Mouse (Mus musculus) forebrain, embryonic 10.5 days (tissue): ENCODE measurements around the gene Calhm2. TPM values are rescaled to one million over a fixed set of nuclear protein-coding genes. Genes with fewer than 3 reads are reported as not detected.

Source experiments
- DNase-seq: peaks from one replicate; pipeline ENCODE4 v3.0.0-alpha.2; 2017; ENCODE audit warnings: low spot score; ENCODE audit errors: extremely low spot score
- H3K27ac ChIP-seq: fragments of 300-500 bp; sonication (generic); 2 replicates; pipeline ENCODE4 v1.5.1; 2016; ENCODE audit warnings: mild to moderate bottlenecking
- H3K27me3 ChIP-seq: fragments of 300-500 bp; sonication (generic); 2 replicates; pipeline ENCODE4 v1.6.1; 2016; ENCODE audit warnings: mild to moderate bottlenecking; ENCODE audit not compliant: poor library complexity, severe bottlenecking
- H3K36me3 ChIP-seq: fragments of 300-500 bp; sonication (generic); replicated peaks from 2 replicates; pipeline ENCODE4 v1.6.1; 2016; ENCODE audit warnings: mild to moderate bottlenecking, moderate library complexity
- H3K4me1 ChIP-seq: fragments of 300-500 bp; sonication (generic); 2 replicates; pipeline ENCODE4 v1.6.1; 2016
- H3K4me3 ChIP-seq: fragments of 300-500 bp; sonication (generic); 2 replicates; pipeline ENCODE4 v1.5.1; 2016; ENCODE audit warnings: mild to moderate bottlenecking, moderate library complexity
- H3K9me3 ChIP-seq: fragments of 300-500 bp; sonication (generic); 2 replicates; pipeline ENCODE4 v1.6.1; 2016; ENCODE audit warnings: mild to moderate bottlenecking, moderate library complexity
- WGBS: fragments of 180-500 bp; shearing (Covaris S2); methylation state at CpG from one replicate; pipeline ENCODE4 v1.1.7; 2016; 5-methylcytosine and 5-hydroxymethylcytosine counted together
- polyA plus RNA-seq: library from polyadenylated mRNA; unstranded; fragments of >200 nt; fragmentation: Nextera tagmentation; extraction: Ambion mirVana; gene quantifications from 2 replicates; pipeline ENCODE4 v1.2.1, GENCODE M21; 2016

Calhm2 gene
- polyA plus RNA-seq, 1 experiment from 2014 or later = 1.8 TPM

DNA sequence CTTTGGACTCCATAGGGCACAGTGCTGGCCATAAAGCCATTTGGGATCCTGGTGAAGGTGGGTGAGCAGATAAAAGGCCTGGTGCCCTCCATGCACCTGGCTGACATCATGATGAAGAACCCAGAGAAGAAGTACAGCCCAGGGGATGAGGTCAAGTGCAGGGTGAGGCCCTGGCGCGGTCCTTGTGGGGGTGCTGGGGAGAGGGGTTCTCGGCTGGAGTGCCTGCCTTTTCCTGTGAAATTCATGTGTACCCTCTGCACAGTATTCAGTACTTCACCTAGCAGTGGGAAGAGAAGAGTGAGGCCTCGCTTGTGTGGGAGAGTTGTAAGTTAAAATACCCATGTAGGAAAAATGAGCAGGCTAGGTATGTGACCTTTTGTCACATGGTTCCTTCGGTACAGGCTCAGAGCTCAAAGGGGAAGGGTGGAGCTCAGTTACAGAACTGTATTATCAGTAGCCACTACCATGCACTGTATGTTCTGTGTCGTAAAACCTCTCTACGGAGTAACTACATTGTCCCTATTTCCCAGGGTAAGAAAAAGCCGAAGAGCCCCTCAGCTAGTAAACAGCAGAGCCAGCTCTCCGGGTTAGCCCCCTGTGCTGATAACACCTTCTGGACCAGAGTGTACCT is 33.3 kb downstream of the Calhm2 start:
- Histone ChIP-seq H3K27me3 (no peaks in the 10 kb centered on the region), H3K4me1 (no peaks in the 10 kb centered on the region), H3K9me3 (no peaks in the 10 kb centered on the region), H3K4me3 (no peak overlapping the region), H3K36me3 (peaks cover 100% of the 10 kb centered on the region), H3K27ac (no peak overlapping the region)
- 93% methylated on average over 9 of the region's 9 CpGs for WGBS
- no peak for DNase-seq

DNA sequence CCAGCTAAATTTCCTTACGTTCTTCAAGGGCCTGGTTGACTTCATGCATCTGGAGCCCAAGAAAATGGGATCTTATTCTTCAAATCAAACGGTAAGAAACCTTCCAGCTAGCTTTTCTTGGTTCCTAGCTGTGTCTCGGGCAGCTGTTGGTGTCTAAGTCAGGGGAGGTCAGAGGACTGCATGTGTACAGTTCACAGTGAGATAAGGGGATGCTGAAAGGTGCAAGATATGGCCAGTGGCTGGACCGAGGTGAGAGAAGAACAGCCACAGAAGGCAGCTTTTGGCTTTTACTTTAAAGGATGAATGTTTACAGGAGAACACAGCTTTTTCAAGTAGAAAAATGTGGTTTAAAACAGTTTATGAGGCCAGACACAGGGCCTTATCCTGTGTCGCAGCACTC is 37.0 kb downstream of the Calhm2 start:
- H3K4me1 ChIP-seq = no peaks in the 10 kb centered on the region
- H3K36me3 ChIP-seq = peaks cover 100% of the 10 kb centered on the region
- H3K27ac ChIP-seq = no peak overlapping the region
- H3K4me3 ChIP-seq = no peak overlapping the region
- no peaks in the 10 kb centered on the region for H3K9me3 ChIP-seq
- H3K27me3 ChIP-seq = no peaks in the 10 kb centered on the region
- DNase-seq = no peak
- 95% methylated on average over 5 of the region's 5 CpGs for WGBS

DNA sequence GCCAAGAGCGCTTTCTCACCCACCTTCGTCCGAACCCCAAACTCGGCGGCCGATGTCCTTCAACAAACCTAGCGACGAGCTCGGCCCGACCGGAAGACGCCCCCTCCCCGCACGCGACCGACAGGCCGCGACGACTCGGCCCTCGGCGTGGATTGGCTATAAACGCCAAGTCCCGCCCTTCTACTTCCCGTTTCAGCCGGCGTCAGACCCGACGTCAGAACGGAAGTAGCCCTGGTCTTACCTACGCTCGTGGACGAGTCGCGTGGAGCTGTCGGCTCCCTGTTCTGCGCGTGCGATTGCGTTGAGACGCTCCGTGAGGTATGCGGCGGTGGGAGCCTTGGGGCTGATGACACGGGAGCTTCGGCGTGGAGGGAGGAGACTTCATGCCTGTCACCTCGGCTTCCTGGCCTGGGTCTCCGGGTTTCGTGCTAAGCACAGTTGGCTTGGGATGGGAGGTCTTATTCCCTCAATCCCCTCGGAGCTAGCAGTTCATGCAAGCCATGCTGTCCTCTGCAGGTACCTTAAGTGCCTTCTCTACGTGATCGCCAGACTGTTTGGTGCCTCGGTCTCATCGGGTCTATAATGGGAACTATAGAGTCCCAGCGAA is 47.4 kb downstream of the Calhm2 start, which contains the start of the genes Usmg5 and Pdcd11:
Usmg5 (minus strand) TSS at position 98 of the 607 bp plus-strand sequence.
Pdcd11 (plus strand) TSS at position 219 of the 607 bp plus-strand sequence.
- peak within 1 kb of the TSS; percentile 89 for H3K4me3 ChIP-seq
- no peaks in the 10 kb centered on the region for H3K9me3 ChIP-seq
- WGBS = under 1% methylated on average over 56 of the region's 56 CpGs
- H3K36me3 ChIP-seq = peaks cover 59% of the 10 kb centered on the region
- H3K4me1 ChIP-seq = peaks cover 29% of the 10 kb centered on the region
- peak within 1 kb of the TSS; percentile 91 for H3K27ac ChIP-seq
- H3K27me3 ChIP-seq = no peaks in the 10 kb centered on the region
- peak; percentile 97 for DNase-seq

- H3K4me1 ChIP-seq = peaks cover 29% of the 10 kb centered on the region
- H3K36me3 ChIP-seq = peaks cover 59% of the 10 kb centered on the region
Measured at GRCm38 (mm10) chr19:47089718-47090525, 48.2 kb downstream of the Calhm2 start.

DNA sequence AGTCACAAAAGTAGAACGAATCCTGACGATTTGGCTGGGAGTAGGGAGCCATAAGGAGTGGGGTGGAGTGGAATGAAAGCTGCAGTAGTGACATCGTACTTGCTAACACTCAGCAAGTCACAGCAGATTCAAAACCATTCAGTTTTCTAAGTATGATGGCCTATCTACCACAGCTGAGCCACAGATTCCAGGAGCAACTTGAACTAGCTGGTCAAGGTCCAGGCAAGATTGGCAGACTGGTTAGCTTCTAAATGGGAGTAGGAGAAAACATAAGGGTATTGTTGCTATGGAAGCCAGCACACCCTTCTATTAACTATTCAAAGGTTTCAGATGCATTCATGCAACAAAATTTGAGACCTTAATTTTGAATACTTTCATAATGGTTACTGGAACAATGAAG is 49.9 kb downstream of the Calhm2 start:
- DNase-seq = no peak
- no peak overlapping the region for H3K27ac ChIP-seq
- no peaks in the 10 kb centered on the region for H3K27me3 ChIP-seq
- H3K36me3 ChIP-seq = peaks cover 59% of the 10 kb centered on the region
- H3K9me3 ChIP-seq = no peaks in the 10 kb centered on the region
- no peak overlapping the region for H3K4me3 ChIP-seq
- WGBS = 93% methylated on average over 3 of the region's 3 CpGs
- peaks cover 29% of the 10 kb centered on the region for H3K4me1 ChIP-seq

More at GRCm38 (mm10) chr19:47089718-47090525, 48.2 kb downstream of the Calhm2 start:
- H3K9me3 ChIP-seq = no peaks in the 10 kb centered on the region
- H3K4me3 ChIP-seq = peak overlapping the region; percentile 89
- DNase-seq = no peak
- H3K27ac ChIP-seq = peak overlapping the region; percentile 91
- whole genome bisulfite sequencing = 3% methylated on average over 36 of the region's 36 CpGs
- no peaks in the 10 kb centered on the region for H3K27me3 ChIP-seq

DNA sequence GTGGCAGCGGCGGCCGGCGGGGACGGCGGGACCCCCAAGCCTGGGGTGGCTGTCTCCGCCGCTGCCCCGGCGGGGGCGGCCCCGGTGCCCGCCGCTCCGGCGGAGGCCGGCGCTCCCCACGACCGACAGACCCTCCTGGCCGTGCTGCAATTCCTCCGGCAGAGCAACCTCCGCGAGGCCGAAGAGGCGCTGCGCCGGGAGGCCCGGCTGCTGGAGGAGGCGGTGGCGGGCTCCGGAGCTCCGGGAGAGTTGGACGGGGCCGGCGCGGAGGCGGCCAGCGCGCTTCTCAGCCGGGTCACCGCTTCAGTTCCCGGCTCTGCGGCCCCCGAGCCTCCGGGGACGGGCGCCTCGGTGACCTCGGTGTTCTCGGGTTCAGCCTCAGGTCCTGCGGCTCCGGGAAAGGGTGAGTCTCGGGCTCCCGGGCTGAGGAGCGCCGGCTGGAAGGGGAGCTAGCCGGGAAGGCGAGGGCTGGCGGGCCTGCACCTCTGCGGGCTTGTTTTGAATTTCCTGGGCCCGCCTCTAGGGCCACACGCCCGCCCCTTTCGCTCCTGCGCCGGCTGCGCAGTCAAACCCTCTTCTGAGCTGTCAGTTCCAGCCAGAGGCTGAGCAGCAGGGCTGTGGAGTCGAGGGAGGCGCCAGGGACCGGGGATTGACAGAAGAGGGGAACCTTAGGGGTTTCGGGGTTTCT is 70.0 kb downstream of the Calhm2 start:
- peak overlapping the region; percentile 95 for H3K27ac ChIP-seq
- H3K9me3 ChIP-seq = no peaks in the 10 kb centered on the region
- peaks cover 14% of the 10 kb centered on the region for H3K4me1 ChIP-seq
- H3K4me3 ChIP-seq = peak overlapping the region; percentile 99
- WGBS = under 1% methylated on average over 66 of the region's 72 CpGs
- H3K27me3 ChIP-seq = no peaks in the 10 kb centered on the region
- DNase-seq = peak; percentile 85
- H3K36me3 ChIP-seq = peaks cover 26% of the 10 kb centered on the region

DNA sequence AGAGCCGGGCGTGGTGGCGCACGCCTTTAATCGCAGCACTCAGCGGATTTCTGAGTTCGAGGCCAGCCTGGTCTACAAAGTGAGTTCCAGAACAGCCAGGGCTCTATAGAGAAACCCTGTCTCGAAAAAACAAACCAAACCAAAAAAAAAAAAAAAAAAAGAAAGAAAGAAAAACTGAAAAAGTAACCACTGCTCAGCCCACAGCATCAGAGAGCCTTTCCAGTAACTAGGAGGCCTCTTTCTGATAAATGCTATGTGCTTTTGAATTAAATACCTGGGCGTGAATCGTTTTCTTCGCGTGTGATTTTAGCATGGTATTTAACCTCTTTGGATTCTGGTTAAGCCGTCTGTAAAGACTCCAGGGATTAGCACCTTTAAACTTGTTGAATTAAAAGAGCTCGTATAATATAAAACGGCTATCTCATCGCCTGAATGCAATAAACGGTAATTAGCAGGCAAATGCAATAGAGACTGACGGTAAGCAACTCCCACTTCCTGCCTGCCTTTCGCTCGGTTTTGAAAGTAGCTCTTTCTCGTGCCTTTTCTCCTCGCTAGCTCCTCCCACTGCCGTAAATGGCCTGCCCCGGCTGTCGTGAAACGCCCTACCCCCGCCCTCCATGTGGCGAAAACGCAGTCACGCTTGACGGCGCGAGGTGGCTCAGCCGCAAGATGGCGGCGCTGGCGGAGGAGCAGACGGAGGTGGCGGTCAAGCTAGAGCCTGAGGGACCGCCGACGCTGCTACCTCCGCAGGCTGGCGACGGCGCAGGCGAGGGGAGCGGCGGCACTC is 70.8 kb downstream of the Calhm2 start, which contains the start of gene Taf5:
Taf5 (plus strand) TSS at position 651 of the 787 bp plus-strand sequence.
- WGBS = 11% methylated on average over 49 of the region's 49 CpGs
- peak; percentile 97 for DNase-seq
- peak within 1 kb of the TSS; percentile 95 for H3K27ac ChIP-seq

DNA sequence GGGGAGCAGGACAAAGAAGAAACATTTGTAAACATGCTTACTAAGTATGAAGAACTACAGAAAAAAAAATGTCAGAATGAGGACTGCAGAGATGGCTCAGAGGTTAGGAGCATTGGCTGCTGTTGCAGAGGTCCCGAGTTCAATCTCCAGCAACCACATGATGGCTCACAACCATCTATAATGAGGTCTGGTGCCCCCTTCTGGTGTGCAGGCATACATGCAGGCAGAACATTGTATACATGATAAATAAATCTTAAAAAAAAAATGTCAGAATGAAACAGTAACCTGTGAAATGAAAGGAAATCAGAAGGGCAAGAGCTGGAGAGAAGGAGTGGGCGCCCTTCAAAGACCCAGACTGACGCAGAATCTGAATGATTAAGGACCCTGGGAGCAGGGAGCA is 72.2 kb downstream of the Calhm2 start:
- no peaks in the 10 kb centered on the region for H3K27me3 ChIP-seq
- H3K9me3 ChIP-seq = no peaks in the 10 kb centered on the region
- peaks cover 4% of the 10 kb centered on the region for H3K36me3 ChIP-seq
- no peak overlapping the region for H3K4me3 ChIP-seq
- no peak for DNase-seq
- WGBS = 97% methylated on average over 3 of the region's 3 CpGs
- no peak overlapping the region for H3K27ac ChIP-seq
- peaks cover 14% of the 10 kb centered on the region for H3K4me1 ChIP-seq

More for the DNA sequence above, 70.8 kb downstream of the Calhm2 start, which contains the start of gene Taf5:
- no peaks in the 10 kb centered on the region for H3K9me3 ChIP-seq
- H3K27me3 ChIP-seq = no peaks in the 10 kb centered on the region
- H3K36me3 ChIP-seq = peaks cover 18% of the 10 kb centered on the region
- H3K4me3 ChIP-seq = peak within 1 kb of the TSS; percentile 99
- H3K4me1 ChIP-seq = peaks cover 14% of the 10 kb centered on the region

DNA sequence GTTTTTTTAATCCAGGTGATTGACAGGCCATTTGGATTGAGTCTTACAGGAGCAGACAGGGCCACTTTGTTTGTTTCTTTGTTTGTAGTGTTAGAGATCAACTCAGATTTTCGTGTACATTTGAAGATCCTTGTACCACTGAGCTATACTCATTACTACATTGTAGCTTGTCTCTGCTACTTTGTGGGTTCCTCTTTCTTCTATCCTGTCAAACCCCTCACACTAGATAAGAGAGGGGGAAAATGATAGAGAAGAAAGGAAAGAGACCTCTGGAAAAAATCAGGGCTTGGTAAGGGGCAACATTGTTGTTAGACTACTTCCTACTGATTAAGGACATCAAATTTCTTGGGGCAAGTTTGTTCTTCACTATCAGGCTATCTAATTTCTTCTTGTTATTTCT is 80.4 kb downstream of the Calhm2 start:
- no peak overlapping the region for H3K4me3 ChIP-seq
- no peaks in the 10 kb centered on the region for H3K36me3 ChIP-seq
- no peak for DNase-seq
- no peaks in the 10 kb centered on the region for H3K9me3 ChIP-seq
- H3K27me3 ChIP-seq = no peaks in the 10 kb centered on the region
- 48% methylated on average over 1 of the region's 1 CpGs for WGBS
- no peaks in the 10 kb centered on the region for H3K4me1 ChIP-seq
- no peak overlapping the region for H3K27ac ChIP-seq
